Mouse (Mus musculus) small intestine, adult 2 months (tissue): ENCODE measurements around the gene Rsph14. TPM values are rescaled to one million over a fixed set of nuclear protein-coding genes. Genes with fewer than 3 reads are reported as not detected.

Source experiments
- H3K27ac ChIP-seq: fragments of 200-500 bp; 2 replicates; pipeline ENCODE4 v1.5.1; 2012; ENCODE audit warnings: low read depth, low read length, control low read depth, inconsistent platforms; ENCODE audit not compliant: insufficient read depth
- H3K27me3 ChIP-seq: fragments of 200-500 bp; 2 replicates; pipeline ENCODE4 v1.6.1; 2012; ENCODE audit warnings: mild to moderate bottlenecking, moderate library complexity, low read length, inconsistent platforms; ENCODE audit not compliant: control insufficient read depth, insufficient read depth
- H3K36me3 ChIP-seq: fragments of 200-500 bp; 2 replicates; pipeline ENCODE4 v1.6.1; 2012; ENCODE audit warnings: mild to moderate bottlenecking, low read length, control low read depth, inconsistent platforms; ENCODE audit not compliant: control insufficient read depth, insufficient read depth
- H3K4me1 ChIP-seq: fragments of 200-500 bp; 2 replicates; pipeline ENCODE4 v1.6.1; 2012; ENCODE audit warnings: low read length, inconsistent platforms, mixed read lengths; ENCODE audit not compliant: control insufficient read depth, insufficient read depth, insufficient read length
- H3K4me3 ChIP-seq: fragments of 200-500 bp; 2 replicates; pipeline ENCODE4 v1.5.1; 2012; ENCODE audit warnings: low read depth, mild to moderate bottlenecking, control low read depth, inconsistent platforms, low read length, moderate library complexity
- CTCF ChIP-seq: fragments of 200-500 bp; IDR thresholded peaks from 2 replicates; pipeline ENCODE4 v1.5.1; 2012; ENCODE audit warnings: low read depth, mild to moderate bottlenecking, control low read depth, inconsistent platforms, low read length, moderate library complexity, mixed read lengths; ENCODE audit not compliant: insufficient replicate concordance, insufficient read length; ENCODE audit errors: extremely low read depth
- POLR2A ChIP-seq: fragments of 200-500 bp; IDR thresholded peaks from 2 replicates; pipeline ENCODE4 v1.6.1; 2012; ENCODE audit warnings: low read depth, mild to moderate bottlenecking, control low read depth, inconsistent platforms, low read length, moderate library complexity
- WGBS: fragments of 180-500 bp; shearing (Covaris S2); methylation state at CpG from one replicate; pipeline ENCODE4 v1.1.7; 2018; 5-methylcytosine and 5-hydroxymethylcytosine counted together
- polyA plus RNA-seq: library from polyadenylated mRNA; depleted of rRNA; stranded (reverse); fragments of >200 nt; gene quantifications from 2 replicates; pipeline ENCODE4 v1.2.3, GENCODE M21; 2012; rRNA removed

Rsph14 gene
- not detected in 2 replicates for polyA plus RNA-seq

GRCm38 (mm10) chr10:75032395-75032794 is at the start of gene Rsph14:
TSS of gene Rsph14 (minus strand) at chr10:75032586.
- H3K4me1 ChIP-seq = peaks cover 9% of the 10 kb centered on the region
- H3K36me3 ChIP-seq = no peaks in the 10 kb centered on the region
- no peaks in the 10 kb centered on the region for H3K27me3 ChIP-seq
- H3K4me3 ChIP-seq = no peak within 1 kb of the TSS
- TF ChIP-seq POLR2A (no peak), CTCF (no peak)
- H3K27ac ChIP-seq = no peak within 1 kb of the TSS
- 16% methylated on average over 10 of the region's 10 CpGs for WGBS

- no peaks in the 10 kb centered on the region for H3K27me3 ChIP-seq
- no peak overlapping the region for H3K4me3 ChIP-seq
- H3K27ac ChIP-seq = no peak overlapping the region
- H3K36me3 ChIP-seq = no peaks in the 10 kb centered on the region
- H3K4me1 ChIP-seq = no peaks in the 10 kb centered on the region
- TF ChIP-seq CTCF (no peak), POLR2A (no peak)
- 81% methylated on average over 14 of the region's 14 CpGs for WGBS
Observed at GRCm38 (mm10) chr10:75078174-75079128, 46.1 kb upstream of the Rsph14 start.

- TF ChIP-seq POLR2A (no peak), CTCF (no peak)
- WGBS = 63% methylated on average over 5 of the region's 5 CpGs
- Histone ChIP-seq H3K36me3 (no peaks in the 10 kb centered on the region), H3K27me3 (no peaks in the 10 kb centered on the region), H3K4me3 (no peak overlapping the region), H3K4me1 (no peaks in the 10 kb centered on the region), H3K27ac (no peak overlapping the region)
Observed at GRCm38 (mm10) chr10:75075665-75076064, 43.3 kb upstream of the Rsph14 start.

GRCm38 (mm10) chr10:75070281-75070976 is 38.0 kb upstream of the Rsph14 start:
- 0 out of 2 replicates have a peak, but pooled peaks cover 2% of the 10 kb centered on the region for H3K36me3 ChIP-seq
- H3K27me3 ChIP-seq = no peaks in the 10 kb centered on the region
- no peak overlapping the region for H3K4me3 ChIP-seq
- TF ChIP-seq POLR2A (no peak), CTCF (no peak)
- H3K27ac ChIP-seq = no peak overlapping the region
- 67% methylated on average over 11 of the region's 11 CpGs for WGBS
- H3K4me1 ChIP-seq = peaks cover 9% of the 10 kb centered on the region; the same call in 1 of the 2 replicates

GRCm38 (mm10) chr10:75068624-75069328 is 36.4 kb upstream of the Rsph14 start:
- Histone ChIP-seq H3K27ac (peak overlapping the region; percentile 14), H3K36me3 (0 out of 2 replicates have a peak, but pooled peaks cover 2% of the 10 kb centered on the region), H3K27me3 (no peaks in the 10 kb centered on the region), H3K4me3 (no peak overlapping the region), H3K4me1 (peaks cover 9% of the 10 kb centered on the region; the same call in 1 of the 2 replicates)
- no peak for TF ChIP-seq CTCF
- TF ChIP-seq POLR2A = no peak
- WGBS = 21% methylated on average over 12 of the region's 12 CpGs

- Histone ChIP-seq H3K27me3 (no peaks in the 10 kb centered on the region), H3K4me3 (no peak overlapping the region), H3K27ac (peak overlapping the region; percentile 17; the same call in 1 of the 2 replicates), H3K36me3 (0 out of 2 replicates have a peak, but pooled peaks cover 2% of the 10 kb centered on the region), H3K4me1 (peaks cover 14% of the 10 kb centered on the region; the same call in 1 of the 2 replicates)
- TF ChIP-seq POLR2A (no peak), CTCF (no peak)
- 26% methylated on average over 2 of the region's 2 CpGs for WGBS
Observed at GRCm38 (mm10) chr10:75068086-75068485, 35.7 kb upstream of the Rsph14 start.
